Mouse (Mus musculus) embryonic facial prominence, embryonic 15.5 days (tissue): ENCODE measurements around the gene 4930407I10Rik. TPM values are rescaled to one million over a fixed set of nuclear protein-coding genes. Genes with fewer than 3 reads are reported as not detected.

Source experiments
- ATAC-seq: fragments of 200-750 bp; cut with Nextera tagmentation; 2 replicates; pipeline ENCODE4 v1.8.0; 2017; ENCODE audit warnings: low read depth, moderate TSS enrichment; ENCODE audit not compliant: insufficient number of reproducible peaks, low FRiP score, low TSS enrichment
- H3K27ac ChIP-seq: fragments of 300-500 bp; sonication (generic); replicated peaks from 2 replicates; pipeline ENCODE4 v1.5.1; 2015; ENCODE audit warnings: mild to moderate bottlenecking, inconsistent platforms
- H3K27me3 ChIP-seq: fragments of 300-500 bp; sonication (generic); 2 replicates; pipeline ENCODE4 v1.6.1; 2015; ENCODE audit warnings: inconsistent platforms
- H3K36me3 ChIP-seq: fragments of 300-500 bp; sonication (generic); 2 replicates; pipeline ENCODE4 v1.6.1; 2015; ENCODE audit warnings: mild to moderate bottlenecking, inconsistent platforms
- H3K4me1 ChIP-seq: fragments of 300-500 bp; sonication (generic); 2 replicates; pipeline ENCODE4 v1.6.1; 2015; ENCODE audit warnings: inconsistent platforms
- H3K4me2 ChIP-seq: fragments of 300-500 bp; sonication (generic); replicated peaks from 2 replicates; pipeline ENCODE4 v1.6.1; 2015; ENCODE audit warnings: mild to moderate bottlenecking, inconsistent platforms
- H3K4me3 ChIP-seq: fragments of 300-500 bp; sonication (generic); replicated peaks from 2 replicates; pipeline ENCODE4 v1.5.1; 2015; ENCODE audit warnings: mild to moderate bottlenecking, inconsistent platforms
- H3K9ac ChIP-seq: fragments of 300-500 bp; sonication (generic); 2 replicates; pipeline ENCODE4 v1.6.1; 2015; ENCODE audit warnings: inconsistent platforms
- H3K9me3 ChIP-seq: fragments of 300-500 bp; sonication (generic); replicated peaks from 2 replicates; pipeline ENCODE4 v1.6.1; 2016; ENCODE audit warnings: inconsistent platforms
- WGBS: fragments of 180-500 bp; shearing (Covaris S2); methylation state at CpG from one replicate; pipeline ENCODE4 v1.1.7; 2015; 5-methylcytosine and 5-hydroxymethylcytosine counted together
- polyA plus RNA-seq: library from polyadenylated mRNA; unstranded; fragments of >200 nt; fragmentation: Nextera tagmentation; extraction: Ambion mirVana; gene quantifications from 2 replicates; pipeline ENCODE4 v1.2.1, GENCODE M21; 2015

The 4930407I10Rik gene
- not detected in 2 replicates for polyA plus RNA-seq

GRCm38 (mm10) chr15:82058719-82059201, at the start of gene 4930407I10Rik:
4930407I10Rik (plus strand) TSS chr15:82059151.
- no peak within 1 kb of the TSS for H3K4me2 ChIP-seq
- H3K9ac ChIP-seq, result no peak within 1 kb of the TSS
- no peak within 1 kb of the TSS for H3K4me3 ChIP-seq
- H3K27ac ChIP-seq, result no peak within 1 kb of the TSS
- H3K27me3 ChIP-seq, result no peaks in the 10 kb centered on the region; the same call in 1 of the 2 replicates
- ATAC-seq, result no peak
- 0 out of 2 replicates have a peak, but pooled peaks cover 4% of the 10 kb centered on the region for H3K4me1 ChIP-seq
- no peaks in the 10 kb centered on the region for H3K9me3 ChIP-seq
- 78% methylated on average over 1 of the region's 1 CpGs for WGBS
- H3K36me3 ChIP-seq, result no peaks in the 10 kb centered on the region

GRCm38 (mm10) chr15:82011947-82012346, 47.0 kb upstream of the 4930407I10Rik start:
- no peak for ATAC-seq
- peaks cover 20% of the 10 kb centered on the region for H3K4me1 ChIP-seq
- H3K9ac ChIP-seq, result no peak overlapping the region
- H3K4me2 ChIP-seq, result no peak overlapping the region
- no peaks in the 10 kb centered on the region for H3K27me3 ChIP-seq
- H3K4me3 ChIP-seq, result no peak overlapping the region
- WGBS, result 85% methylated on average over 6 of the region's 6 CpGs
- no peaks in the 10 kb centered on the region for H3K36me3 ChIP-seq
- H3K27ac ChIP-seq, result no peak overlapping the region
- no peaks in the 10 kb centered on the region for H3K9me3 ChIP-seq

- 14% methylated on average over 9 of the region's 9 CpGs for WGBS
- no peak for ATAC-seq
- peak overlapping the region; percentile 81 for H3K4me2 ChIP-seq
- H3K36me3 ChIP-seq, result peaks cover 4% of the 10 kb centered on the region; the same call in 1 of the 2 replicates
- no peak overlapping the region; the same call in 1 of the 2 replicates for H3K27ac ChIP-seq
- peak overlapping the region; percentile 82 for H3K4me3 ChIP-seq
- no peaks in the 10 kb centered on the region for H3K9me3 ChIP-seq
- H3K4me1 ChIP-seq, result peaks cover 21% of the 10 kb centered on the region
- peak overlapping the region; percentile 62 for H3K9ac ChIP-seq
- H3K27me3 ChIP-seq, result no peaks in the 10 kb centered on the region
These were observed 44.1 kb upstream of the 4930407I10Rik start for GRCm38 (mm10) chr15:82014745-82015391.

GRCm38 (mm10) chr15:82015392-82016100, 43.4 kb upstream of the 4930407I10Rik start:
- H3K9ac ChIP-seq, result peak overlapping the region; percentile 62
- under 1% methylated on average over 39 of the region's 39 CpGs for WGBS
- peak overlapping the region; percentile 82 for H3K4me3 ChIP-seq
- no peaks in the 10 kb centered on the region for H3K27me3 ChIP-seq
- no peak; the same call in 1 of the 2 replicates for ATAC-seq
- no peaks in the 10 kb centered on the region for H3K9me3 ChIP-seq
- H3K27ac ChIP-seq, result peak overlapping the region; percentile 74
- H3K4me2 ChIP-seq, result peak overlapping the region; percentile 81
- H3K36me3 ChIP-seq, result peaks cover 4% of the 10 kb centered on the region; the same call in 1 of the 2 replicates
- H3K4me1 ChIP-seq, result peaks cover 21% of the 10 kb centered on the region

GRCm38 (mm10) chr15:82016101-82016808, 42.7 kb upstream of the 4930407I10Rik start:
- Histone ChIP-seq H3K4me3 (peak overlapping the region; percentile 82), H3K9me3 (no peaks in the 10 kb centered on the region), H3K4me2 (peak overlapping the region; percentile 81), H3K27ac (peak overlapping the region; percentile 74), H3K27me3 (no peaks in the 10 kb centered on the region), H3K36me3 (peaks cover 4% of the 10 kb centered on the region; the same call in 1 of the 2 replicates), H3K4me1 (peaks cover 21% of the 10 kb centered on the region), H3K9ac (peak overlapping the region; percentile 70)
- ATAC-seq, result peak; percentile 96
- under 1% methylated on average over 53 of the region's 53 CpGs for WGBS

GRCm38 (mm10) chr15:82016830-82017229, 42.1 kb upstream of the 4930407I10Rik start:
- H3K4me3 ChIP-seq, result peak overlapping the region; percentile 82
- no peaks in the 10 kb centered on the region for H3K27me3 ChIP-seq
- H3K27ac ChIP-seq, result peak overlapping the region; percentile 65
- WGBS, result 16% methylated on average over 6 of the region's 6 CpGs
- H3K9ac ChIP-seq, result peak overlapping the region; percentile 70
- peaks cover 21% of the 10 kb centered on the region for H3K4me1 ChIP-seq
- ATAC-seq, result no peak
- no peaks in the 10 kb centered on the region for H3K9me3 ChIP-seq
- H3K36me3 ChIP-seq, result peaks cover 4% of the 10 kb centered on the region; the same call in 1 of the 2 replicates
- peak overlapping the region; percentile 81 for H3K4me2 ChIP-seq

GRCm38 (mm10) chr15:82017461-82017860, 41.5 kb upstream of the 4930407I10Rik start:
- H3K4me1 ChIP-seq, result peaks cover 21% of the 10 kb centered on the region
- H3K9me3 ChIP-seq, result no peaks in the 10 kb centered on the region
- peaks cover 10% of the 10 kb centered on the region; the same call in 1 of the 2 replicates for H3K36me3 ChIP-seq
- no peaks in the 10 kb centered on the region for H3K27me3 ChIP-seq
- ATAC-seq, result no peak
- H3K4me2 ChIP-seq, result no peak overlapping the region
- no peak overlapping the region for H3K27ac ChIP-seq
- WGBS, result 65% methylated on average over 4 of the region's 4 CpGs
- no peak overlapping the region for H3K4me3 ChIP-seq
- H3K9ac ChIP-seq, result no peak overlapping the region

GRCm38 (mm10) chr15:82019288-82019687, 39.7 kb upstream of the 4930407I10Rik start:
- no peak overlapping the region for H3K27ac ChIP-seq
- WGBS, result 66% methylated on average over 3 of the region's 3 CpGs
- H3K36me3 ChIP-seq, result peaks cover 28% of the 10 kb centered on the region
- no peak for ATAC-seq
- H3K9me3 ChIP-seq, result no peaks in the 10 kb centered on the region
- no peak overlapping the region for H3K4me3 ChIP-seq
- H3K4me1 ChIP-seq, result peaks cover 16% of the 10 kb centered on the region
- H3K4me2 ChIP-seq, result no peak overlapping the region
- no peaks in the 10 kb centered on the region for H3K27me3 ChIP-seq
- no peak overlapping the region for H3K9ac ChIP-seq

- WGBS, result 87% methylated on average over 13 of the region's 13 CpGs
- H3K4me1 ChIP-seq, result no peaks in the 10 kb centered on the region
- H3K4me3 ChIP-seq, result no peak overlapping the region
- no peak overlapping the region for H3K4me2 ChIP-seq
- peaks cover 58% of the 10 kb centered on the region for H3K36me3 ChIP-seq
- H3K27ac ChIP-seq, result no peak overlapping the region
- ATAC-seq, result no peak
- no peak overlapping the region for H3K9ac ChIP-seq
- H3K27me3 ChIP-seq, result no peaks in the 10 kb centered on the region
- H3K9me3 ChIP-seq, result no peaks in the 10 kb centered on the region
These were observed 36.3 kb upstream of the 4930407I10Rik start for GRCm38 (mm10) chr15:82022535-82023088.

- no peak overlapping the region for H3K9ac ChIP-seq
- H3K4me3 ChIP-seq, result no peak overlapping the region
- WGBS, result 85% methylated on average over 6 of the region's 6 CpGs
- H3K9me3 ChIP-seq, result no peaks in the 10 kb centered on the region
- H3K4me1 ChIP-seq, result no peaks in the 10 kb centered on the region
- H3K27me3 ChIP-seq, result no peaks in the 10 kb centered on the region
- ATAC-seq, result no peak
- H3K4me2 ChIP-seq, result no peak overlapping the region
- H3K36me3 ChIP-seq, result peaks cover 68% of the 10 kb centered on the region
- no peak overlapping the region for H3K27ac ChIP-seq
These were observed 34.9 kb upstream of the 4930407I10Rik start for GRCm38 (mm10) chr15:82023965-82024635.
